Mouse (Mus musculus): ENCODE data around the gene 4930550L24Rik.

Gene 4930550L24Rik

GRCm38 (mm10) chrX:58909060-58909459, at the start of gene 4930550L24Rik:
4930550L24Rik (plus strand) TSS chrX:58909360.
- DNase-seq (ENCODE audit: low read depth, low spot score), result no peak

DNA sequence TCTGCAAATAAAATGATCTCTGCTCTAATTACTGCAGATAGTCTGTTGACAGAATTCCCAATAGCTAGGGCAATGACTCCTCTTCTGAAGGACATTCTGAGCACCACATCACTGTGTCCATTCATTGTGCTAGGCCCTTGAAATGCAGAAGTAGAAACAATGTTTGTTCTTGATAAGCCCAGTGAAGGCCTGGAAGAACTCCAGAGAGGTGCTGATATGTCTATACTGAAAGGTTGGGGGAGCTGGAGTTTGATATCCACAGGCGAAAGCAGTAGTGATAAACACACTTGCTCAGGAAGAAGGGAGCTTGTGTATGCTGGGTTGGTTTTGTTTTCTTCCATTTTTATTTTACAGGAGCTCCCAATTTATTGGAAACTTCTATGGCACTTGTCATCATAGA, 8.4 kb upstream of the 4930550L24Rik start:
- DNase-seq (ENCODE audit: low read depth, low spot score), result no peak

DNA sequence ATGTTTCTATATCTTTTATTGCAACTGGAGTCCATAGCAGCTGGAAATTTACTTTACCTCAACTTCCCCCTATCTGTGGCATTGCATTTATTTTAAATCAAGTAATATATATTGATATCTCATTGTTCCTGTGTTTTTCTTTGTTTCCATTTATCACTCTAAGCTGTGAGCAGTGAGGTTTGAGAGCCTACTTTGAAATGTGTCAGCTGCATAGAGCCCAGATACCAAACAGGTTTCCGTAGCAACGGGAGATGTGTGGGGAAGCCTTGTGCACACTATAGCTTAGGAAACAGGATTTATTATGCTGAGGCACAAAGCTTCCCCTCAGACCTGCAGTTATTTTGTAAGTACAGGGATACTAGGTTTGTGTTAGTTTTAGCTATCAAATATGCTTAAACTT, 58.8 kb downstream of the 4930550L24Rik start:
- no peak for DNase-seq (ENCODE audit: low read depth, low spot score)

All from c-Kit-negative CD71-positive TER-119-positive erythroid progenitor cells, embryonic 14.5 days (primary cell).